Mouse (Mus musculus) megakaryocyte, embryonic 14.5 days (primary cell): Measurements from ENCODE around the gene Nsl1. TPM values are rescaled to one million over a fixed set of nuclear protein-coding genes. Genes with fewer than 3 reads are reported as not detected.

Source experiments
- H3K27me3 ChIP-seq: replicated peaks from 2 replicates; pipeline ENCODE3; 2012; ENCODE audit warnings: inconsistent platforms
- H3K36me3 ChIP-seq: replicated peaks from 2 replicates; pipeline ENCODE3; 2012; ENCODE audit warnings: low read length, inconsistent platforms, mixed read lengths
- H3K4me1 ChIP-seq: 2 replicates; pipeline ENCODE4 v1.6.1; 2012; ENCODE audit warnings: inconsistent platforms
- H3K4me3 ChIP-seq: replicated peaks from 2 replicates; pipeline ENCODE3; 2012; ENCODE audit warnings: moderate library complexity, mild to moderate bottlenecking, inconsistent platforms
- H3K9me3 ChIP-seq: 2 replicates; pipeline ENCODE4 v1.6.1; 2012; ENCODE audit warnings: inconsistent platforms
- FLI1 ChIP-seq: IDR thresholded peaks from 2 replicates; pipeline ENCODE4 v1.6.1; 2012; ENCODE audit warnings: low read length, inconsistent platforms, mixed read lengths
- GATA1 ChIP-seq: IDR thresholded peaks from 3 replicates; pipeline ENCODE4 v1.6.1; 2012; ENCODE audit warnings: mixed read lengths, low read length, inconsistent platforms, borderline replicate concordance
- polyA plus RNA-seq: library from polyadenylated mRNA; stranded (reverse); fragments of >175 nt; gene quantifications from 2 replicates; pipeline ENCODE4 v1.2.3, GENCODE M21; 2012; ENCODE audit warnings: low replicate concordance; ENCODE audit not compliant: insufficient read depth

The Nsl1 gene
- polyA plus RNA-seq, 1 experiment = 1.3 TPM

- Histone ChIP-seq H3K9me3 (no peaks in the 10 kb centered on the region), H3K36me3 (peaks cover 27% of the 10 kb centered on the region), H3K27me3 (peaks cover 25% of the 10 kb centered on the region), H3K4me1 (peaks cover 48% of the 10 kb centered on the region), H3K4me3 (no peak overlapping the region)
- no peak for TF ChIP-seq GATA1
- TF ChIP-seq FLI1 = no peak
These were observed 25.1 kb downstream of the Nsl1 start for GRCm38 (mm10) chr1:191087955-191088354.

GRCm38 (mm10) chr1:191089355-191089754, 26.5 kb downstream of the Nsl1 start:
- H3K9me3 ChIP-seq = no peaks in the 10 kb centered on the region
- no peak for TF ChIP-seq FLI1
- TF ChIP-seq GATA1 = no peak
- peaks cover 60% of the 10 kb centered on the region for H3K4me1 ChIP-seq
- no peak overlapping the region for H3K4me3 ChIP-seq
- H3K27me3 ChIP-seq = peaks cover 36% of the 10 kb centered on the region
- peaks cover 13% of the 10 kb centered on the region for H3K36me3 ChIP-seq

- TF ChIP-seq GATA1 (no peak), FLI1 (no peak)
- Histone ChIP-seq H3K9me3 (no peaks in the 10 kb centered on the region), H3K36me3 (no peaks in the 10 kb centered on the region), H3K4me3 (no peak overlapping the region), H3K27me3 (peaks cover 60% of the 10 kb centered on the region), H3K4me1 (peaks cover 55% of the 10 kb centered on the region)
These were observed 29.2 kb downstream of the Nsl1 start for GRCm38 (mm10) chr1:191092050-191092449.

- Histone ChIP-seq H3K9me3 (no peaks in the 10 kb centered on the region), H3K4me1 (peaks cover 62% of the 10 kb centered on the region), H3K36me3 (no peaks in the 10 kb centered on the region), H3K27me3 (peaks cover 75% of the 10 kb centered on the region), H3K4me3 (no peak overlapping the region)
- no peak for TF ChIP-seq FLI1
- no peak for TF ChIP-seq GATA1
These were observed 30.8 kb downstream of the Nsl1 start for GRCm38 (mm10) chr1:191093578-191093977.

GRCm38 (mm10) chr1:191095019-191095418, 32.2 kb downstream of the Nsl1 start:
- Histone ChIP-seq H3K27me3 (peaks cover 87% of the 10 kb centered on the region), H3K9me3 (no peaks in the 10 kb centered on the region), H3K36me3 (no peaks in the 10 kb centered on the region), H3K4me3 (no peak overlapping the region), H3K4me1 (peaks cover 56% of the 10 kb centered on the region)
- TF ChIP-seq FLI1 (no peak), GATA1 (no peak)

GRCm38 (mm10) chr1:191096871-191097681, 34.3 kb downstream of the Nsl1 start:
- TF ChIP-seq FLI1 = no peak
- TF ChIP-seq GATA1 = no peak
- Histone ChIP-seq H3K4me3 (peak overlapping the region; percentile 90), H3K4me1 (peaks cover 52% of the 10 kb centered on the region), H3K9me3 (peaks cover 15% of the 10 kb centered on the region), H3K36me3 (no peaks in the 10 kb centered on the region), H3K27me3 (peaks cover 90% of the 10 kb centered on the region)

- Histone ChIP-seq H3K9me3 (peaks cover 15% of the 10 kb centered on the region), H3K27me3 (peaks cover 88% of the 10 kb centered on the region), H3K4me3 (peak within 1 kb of the TSS; percentile 90), H3K36me3 (no peaks in the 10 kb centered on the region), H3K4me1 (peaks cover 45% of the 10 kb centered on the region)
- no peak for TF ChIP-seq FLI1
- TF ChIP-seq GATA1 = no peak
These were observed 35.3 kb downstream of the Nsl1 start, which contains the start of gene Batf3 for GRCm38 (mm10) chr1:191097802-191098747. Gene Batf3, plus strand, starts transcription at chr1:191097847.

- peaks cover 84% of the 10 kb centered on the region for H3K27me3 ChIP-seq
- H3K4me1 ChIP-seq = peaks cover 36% of the 10 kb centered on the region
These were observed 36.3 kb downstream of the Nsl1 start for GRCm38 (mm10) chr1:191099114-191099513.

GRCm38 (mm10) chr1:191099772-191100291, 37.0 kb downstream of the Nsl1 start:
- H3K9me3 ChIP-seq = peaks cover 15% of the 10 kb centered on the region
- peaks cover 84% of the 10 kb centered on the region for H3K27me3 ChIP-seq
- TF ChIP-seq GATA1 = no peak
- no peak for TF ChIP-seq FLI1
- peaks cover 29% of the 10 kb centered on the region for H3K4me1 ChIP-seq
- no peaks in the 10 kb centered on the region for H3K36me3 ChIP-seq
- H3K4me3 ChIP-seq = no peak overlapping the region

More at GRCm38 (mm10) chr1:191099114-191099513, 36.3 kb downstream of the Nsl1 start:
- peaks cover 15% of the 10 kb centered on the region for H3K9me3 ChIP-seq
- H3K4me3 ChIP-seq = no peak overlapping the region
- H3K36me3 ChIP-seq = no peaks in the 10 kb centered on the region
- TF ChIP-seq FLI1 (no peak), GATA1 (no peak)
